Mouse (Mus musculus) intestine, embryonic 14.5 days (tissue): ENCODE results near the gene Arfgef2. TPM values are rescaled to one million over a fixed set of nuclear protein-coding genes. Genes with fewer than 3 reads are reported as not detected.

Source experiments
- ATAC-seq: fragments of 200-750 bp; cut with Nextera tagmentation; replicated peaks from 2 replicates; pipeline ENCODE4 v1.8.0; 2017; ENCODE audit warnings: low read depth, moderate number of reproducible peaks, moderate TSS enrichment, moderate library complexity; ENCODE audit not compliant: low FRiP score, low TSS enrichment
- DNase-seq: peaks from one replicate; pipeline ENCODE4 v3.0.0-alpha.2; 2018; ENCODE audit warnings: low spot score
- H3K27ac ChIP-seq: fragments of 300-500 bp; sonication (generic); 2 replicates; pipeline ENCODE4 v1.5.1; 2014; ENCODE audit warnings: low read depth, mild to moderate bottlenecking, control low read depth
- H3K27me3 ChIP-seq: fragments of 300-500 bp; sonication (generic); replicated peaks from 2 replicates; pipeline ENCODE4 v1.6.1; 2014; ENCODE audit warnings: low read length, control low read depth; ENCODE audit not compliant: control insufficient read depth, insufficient read depth
- H3K36me3 ChIP-seq: fragments of 300-500 bp; sonication (generic); 2 replicates; pipeline ENCODE4 v1.6.1; 2014; ENCODE audit warnings: low read length, control low read depth; ENCODE audit not compliant: control insufficient read depth, insufficient read depth
- H3K4me1 ChIP-seq: fragments of 300-500 bp; sonication (generic); replicated peaks from 2 replicates; pipeline ENCODE4 v1.6.1; 2014; ENCODE audit warnings: low read length, control low read depth, mixed read lengths; ENCODE audit not compliant: control insufficient read depth, insufficient read depth
- H3K4me2 ChIP-seq: fragments of 300-500 bp; sonication (generic); 2 replicates; pipeline ENCODE4 v1.6.1; 2014; ENCODE audit warnings: low read length
- H3K4me3 ChIP-seq: fragments of 300-500 bp; sonication (generic); 2 replicates; pipeline ENCODE4 v1.5.1; 2014; ENCODE audit warnings: low read depth, low read length, control low read depth, mixed read lengths
- H3K9ac ChIP-seq: fragments of 300-500 bp; sonication (generic); 2 replicates; pipeline ENCODE4 v1.6.1; 2014; ENCODE audit warnings: mild to moderate bottlenecking, low read length
- H3K9me3 ChIP-seq: fragments of 300-500 bp; sonication (generic); 2 replicates; pipeline ENCODE4 v1.6.1; 2016; ENCODE audit warnings: low read length, control low read depth; ENCODE audit not compliant: control insufficient read depth
- WGBS: fragments of 180-500 bp; shearing (Covaris S2); extraction: QIAGEN DNeasy Blood & Tissue Kit; methylation state at CpG from one replicate; pipeline ENCODE4 v1.1.7; 2014; 5-methylcytosine and 5-hydroxymethylcytosine counted together
- polyA plus RNA-seq: library from polyadenylated mRNA; unstranded; fragments of >200 nt; fragmentation: Nextera tagmentation; extraction: Ambion mirVana; gene quantifications from 2 replicates; pipeline ENCODE4 v1.2.1, GENCODE M21; 2014

Arfgef2 gene
- polyA plus RNA-seq, 1 experiment from 2014 or later = 9.3 TPM

GRCm38 (mm10) chr2:166799615-166800472 is 5.5 kb upstream of the Arfgef2 start:
- WGBS = 81% methylated on average over 11 of the region's 11 CpGs
- ATAC-seq (no peak), DNase-seq (no peak)
- Histone ChIP-seq H3K9me3 (no peaks in the 10 kb centered on the region), H3K4me3 (no peak overlapping the region), H3K36me3 (peaks cover 26% of the 10 kb centered on the region), H3K4me2 (no peak overlapping the region), H3K27me3 (no peaks in the 10 kb centered on the region), H3K4me1 (no peaks in the 10 kb centered on the region), H3K9ac (no peak overlapping the region), H3K27ac (no peak overlapping the region)

- DNase-seq = no peak
- no peak overlapping the region for H3K4me3 ChIP-seq
- 84% methylated on average over 7 of the region's 7 CpGs for WGBS
- H3K4me2 ChIP-seq = no peak overlapping the region
- no peak for ATAC-seq
- no peaks in the 10 kb centered on the region for H3K4me1 ChIP-seq
- H3K27ac ChIP-seq = no peak overlapping the region
- H3K9ac ChIP-seq = no peak overlapping the region
- H3K36me3 ChIP-seq = peaks cover 26% of the 10 kb centered on the region
- no peaks in the 10 kb centered on the region for H3K27me3 ChIP-seq
- no peaks in the 10 kb centered on the region for H3K9me3 ChIP-seq
Measured at GRCm38 (mm10) chr2:166800473-166800857, 4.9 kb upstream of the Arfgef2 start.

- H3K27ac ChIP-seq = no peak overlapping the region
- H3K36me3 ChIP-seq = peaks cover 18% of the 10 kb centered on the region
- DNase-seq (no peak), ATAC-seq (no peak)
- no peaks in the 10 kb centered on the region for H3K9me3 ChIP-seq
- 74% methylated on average over 2 of the region's 2 CpGs for WGBS
- H3K9ac ChIP-seq = no peak overlapping the region
- H3K4me3 ChIP-seq = no peak overlapping the region
- no peaks in the 10 kb centered on the region for H3K27me3 ChIP-seq
- no peak overlapping the region for H3K4me2 ChIP-seq
- no peaks in the 10 kb centered on the region; the same call in 1 of the 2 replicates for H3K4me1 ChIP-seq
Measured at GRCm38 (mm10) chr2:166801436-166801835, 4.0 kb upstream of the Arfgef2 start.

DNA sequence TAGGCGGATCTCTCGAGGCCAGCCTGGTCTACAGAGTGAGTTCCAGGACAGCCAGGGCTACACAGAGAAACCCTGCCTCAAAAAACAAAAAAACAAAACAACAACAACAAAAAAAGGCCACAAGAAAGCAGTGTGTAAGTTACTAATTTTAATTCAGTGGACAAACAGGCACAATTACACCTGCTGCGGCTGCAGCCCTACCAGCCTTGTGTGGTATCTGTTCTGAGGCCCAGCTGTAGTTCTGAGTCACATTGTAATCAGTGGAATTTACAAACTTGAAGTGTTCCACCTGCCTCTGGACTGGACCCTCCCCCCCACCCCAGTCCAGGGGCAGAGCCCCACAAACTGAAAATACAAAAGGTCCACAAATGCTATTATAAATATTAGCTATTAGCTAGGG is 2.1 kb upstream of the Arfgef2 start:
- Histone ChIP-seq H3K27me3 (no peaks in the 10 kb centered on the region), H3K9me3 (no peaks in the 10 kb centered on the region), H3K4me3 (no peak overlapping the region), H3K4me1 (no peaks in the 10 kb centered on the region; the same call in 1 of the 2 replicates), H3K27ac (no peak overlapping the region), H3K4me2 (no peak overlapping the region), H3K9ac (no peak overlapping the region), H3K36me3 (no peaks in the 10 kb centered on the region; the same call in 1 of the 2 replicates)
- ATAC-seq (no peak), DNase-seq (no peak)
- 91% methylated on average over 3 of the region's 3 CpGs for WGBS

DNA sequence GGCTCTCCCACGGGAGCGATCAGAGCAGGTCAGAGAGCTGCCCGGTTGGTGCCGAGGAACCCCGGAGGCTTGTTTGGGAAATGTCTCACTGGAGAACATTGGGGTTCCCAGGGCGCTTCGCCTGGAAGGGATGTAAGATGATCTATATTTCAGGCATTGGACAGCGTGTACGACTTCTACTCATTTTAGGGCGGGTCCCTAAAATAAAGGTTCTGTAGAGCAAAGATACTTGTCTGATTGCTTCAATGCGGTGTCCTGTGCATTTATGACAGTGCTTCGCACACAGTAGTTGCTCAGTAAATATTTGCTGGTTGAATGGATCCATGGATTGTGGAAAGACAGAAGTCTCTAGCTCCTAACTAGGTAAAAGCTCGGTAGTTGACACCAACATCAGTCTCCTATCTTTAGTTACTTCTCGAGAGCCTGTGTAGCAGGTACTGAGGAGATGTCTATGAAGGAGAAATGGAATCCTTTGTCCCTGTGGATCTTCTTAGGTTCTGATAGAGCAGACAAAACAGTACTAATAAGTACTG is 851 bp downstream of the Arfgef2 start:
- H3K4me3 ChIP-seq = peak overlapping the region; percentile 85
- H3K27ac ChIP-seq = peak overlapping the region; percentile 78
- no peaks in the 10 kb centered on the region for H3K9me3 ChIP-seq
- no peak for DNase-seq
- no peaks in the 10 kb centered on the region for H3K36me3 ChIP-seq
- H3K4me1 ChIP-seq = no peaks in the 10 kb centered on the region; the same call in 1 of the 2 replicates
- H3K4me2 ChIP-seq = peak overlapping the region; percentile 88
- whole genome bisulfite sequencing = 15% methylated on average over 14 of the region's 14 CpGs
- no peaks in the 10 kb centered on the region for H3K27me3 ChIP-seq
- no peak for ATAC-seq
- peak overlapping the region; percentile 73 for H3K9ac ChIP-seq

- Histone ChIP-seq H3K27ac (no peak overlapping the region), H3K4me3 (peak overlapping the region; percentile 85; the same call in 1 of the 2 replicates), H3K4me1 (no peaks in the 10 kb centered on the region; the same call in 1 of the 2 replicates), H3K27me3 (no peaks in the 10 kb centered on the region), H3K9me3 (no peaks in the 10 kb centered on the region), H3K9ac (no peak overlapping the region), H3K4me2 (peak overlapping the region; percentile 88), H3K36me3 (no peaks in the 10 kb centered on the region)
- DNase-seq (no peak), ATAC-seq (no peak)
- 77% methylated on average over 6 of the region's 6 CpGs for WGBS
Measured at GRCm38 (mm10) chr2:166806813-166807212, 1.4 kb downstream of the Arfgef2 start.

- H3K9me3 ChIP-seq = no peaks in the 10 kb centered on the region
- H3K4me1 ChIP-seq = no peaks in the 10 kb centered on the region; the same call in 1 of the 2 replicates
- WGBS = 88% methylated on average over 5 of the region's 5 CpGs
- DNase-seq (no peak), ATAC-seq (no peak)
- H3K4me3 ChIP-seq = no peak overlapping the region
- no peaks in the 10 kb centered on the region for H3K36me3 ChIP-seq
- no peak overlapping the region for H3K4me2 ChIP-seq
- H3K27me3 ChIP-seq = no peaks in the 10 kb centered on the region
- no peak overlapping the region for H3K9ac ChIP-seq
- no peak overlapping the region for H3K27ac ChIP-seq
Measured at GRCm38 (mm10) chr2:166809499-166809898, 4.1 kb downstream of the Arfgef2 start.

GRCm38 (mm10) chr2:166810821-166811220 is 5.4 kb downstream of the Arfgef2 start:
- Histone ChIP-seq H3K27ac (no peak overlapping the region), H3K4me3 (no peak overlapping the region), H3K4me2 (no peak overlapping the region), H3K36me3 (no peaks in the 10 kb centered on the region), H3K9ac (no peak overlapping the region), H3K9me3 (no peaks in the 10 kb centered on the region), H3K27me3 (no peaks in the 10 kb centered on the region), H3K4me1 (no peaks in the 10 kb centered on the region; the same call in 1 of the 2 replicates)
- DNase-seq = no peak
- ATAC-seq = no peak
- WGBS = 91% methylated on average over 10 of the region's 10 CpGs
